Mouse (Mus musculus) bone marrow macrophage, adult 2 months (primary cell): ENCODE measurements around the gene Foxp4.

Source experiments
- CTCF ChIP-seq: IDR thresholded peaks from 2 replicates; pipeline ENCODE4 v1.5.1; 2012; ENCODE audit warnings: low read depth, mild to moderate bottlenecking, low read length, moderate library complexity
- POLR2A ChIP-seq: IDR thresholded peaks from 2 replicates; pipeline ENCODE4 v1.6.1; 2012; ENCODE audit warnings: mild to moderate bottlenecking, low read depth, low read length, borderline replicate concordance

DNA sequence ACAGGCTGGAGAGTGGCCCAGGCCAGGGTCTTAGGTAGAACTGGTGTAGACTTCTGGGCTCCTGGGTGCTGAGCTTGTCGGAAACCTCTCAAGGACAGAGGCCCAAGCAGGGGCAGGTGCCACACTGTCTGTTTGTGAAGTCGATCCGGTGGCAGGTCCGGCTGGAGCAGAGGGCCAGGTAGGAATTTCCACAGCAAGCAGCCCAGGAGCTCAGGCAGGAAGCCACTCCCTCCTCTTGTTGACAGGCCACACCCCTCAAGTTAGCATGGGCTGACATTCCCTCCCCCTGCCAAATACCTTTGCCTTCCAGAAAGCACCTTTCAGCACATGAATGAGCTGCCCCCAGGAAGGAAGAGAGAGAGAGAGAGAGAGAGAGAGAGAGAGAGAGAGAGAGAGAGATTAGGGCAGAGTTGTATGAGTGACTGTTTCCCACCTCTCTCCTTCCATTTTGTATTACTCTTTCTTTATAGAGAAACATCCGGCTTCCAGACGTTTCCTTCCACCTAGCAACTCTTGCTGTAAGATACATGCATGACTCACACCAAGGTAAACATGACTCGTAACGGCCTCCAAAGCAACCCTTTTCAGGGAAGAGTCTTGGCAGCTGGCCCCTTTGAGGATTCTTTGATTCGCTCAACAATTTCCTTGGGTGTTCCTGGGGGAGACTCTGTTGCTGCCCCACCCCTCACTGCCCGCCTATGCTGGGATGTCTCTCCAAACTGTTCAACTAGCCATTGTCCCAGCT, 33.8 kb upstream of the Foxp4 start:
- TF ChIP-seq POLR2A: no peak
- TF ChIP-seq CTCF: no peak
